Mouse (Mus musculus) midbrain, embryonic 15.5 days (tissue): ENCODE measurements around the gene Mrps18c. TPM values are rescaled to one million over a fixed set of nuclear protein-coding genes. Genes with fewer than 3 reads are reported as not detected.

Experiments
- ATAC-seq: fragments of 200-750 bp; cut with Nextera tagmentation; replicated peaks from 2 replicates; pipeline ENCODE4 v1.8.0; 2017; ENCODE audit warnings: moderate TSS enrichment
- H3K27ac ChIP-seq: fragments of 300-500 bp; sonication (generic); 2 replicates; pipeline ENCODE4 v1.5.1; 2015; ENCODE audit warnings: mild to moderate bottlenecking, inconsistent platforms
- H3K27me3 ChIP-seq: fragments of 300-500 bp; sonication (generic); replicated peaks from 2 replicates; pipeline ENCODE4 v1.6.1; 2015; ENCODE audit warnings: inconsistent platforms
- H3K36me3 ChIP-seq: fragments of 300-500 bp; sonication (generic); replicated peaks from 2 replicates; pipeline ENCODE4 v1.6.1; 2015; ENCODE audit warnings: inconsistent platforms
- H3K4me1 ChIP-seq: fragments of 300-500 bp; sonication (generic); 2 replicates; pipeline ENCODE4 v1.6.1; 2015; ENCODE audit warnings: inconsistent platforms
- H3K4me2 ChIP-seq: fragments of 300-500 bp; sonication (generic); 2 replicates; pipeline ENCODE4 v1.6.1; 2015; ENCODE audit warnings: inconsistent platforms, mild to moderate bottlenecking, moderate library complexity
- H3K4me3 ChIP-seq: fragments of 300-500 bp; sonication (generic); 2 replicates; pipeline ENCODE4 v1.5.1; 2015; ENCODE audit warnings: mild to moderate bottlenecking, inconsistent platforms
- H3K9ac ChIP-seq: fragments of 300-500 bp; sonication (generic); 2 replicates; pipeline ENCODE4 v1.6.1; 2015; ENCODE audit warnings: mild to moderate bottlenecking, inconsistent platforms
- H3K9me3 ChIP-seq: fragments of 300-500 bp; sonication (generic); 2 replicates; pipeline ENCODE4 v1.6.1; 2016; ENCODE audit warnings: inconsistent platforms
- WGBS: fragments of 180-500 bp; shearing (Covaris S2); methylation state at CpG from one replicate; pipeline ENCODE4 v1.1.7; 2015; ENCODE audit warnings: mixed read lengths; 5-methylcytosine and 5-hydroxymethylcytosine counted together
- polyA plus RNA-seq: library from polyadenylated mRNA; unstranded; fragments of >200 nt; fragmentation: Nextera tagmentation; extraction: Ambion mirVana; gene quantifications from 2 replicates; pipeline ENCODE4 v1.2.1, GENCODE M21; 2015

The Mrps18c gene
- polyA plus RNA-seq = 140 and 144 TPM in 2 replicates

- peaks cover 23% of the 10 kb centered on the region; the same call in 1 of the 2 replicates for H3K36me3 ChIP-seq
- peak within 1 kb of the TSS; percentile 82 for H3K9ac ChIP-seq
- no peaks in the 10 kb centered on the region for H3K9me3 ChIP-seq
- peak within 1 kb of the TSS; percentile 68; the same call in 1 of the 2 replicates for H3K27ac ChIP-seq
- peak; percentile 99 for ATAC-seq
- under 1% methylated on average over 67 of the region's 67 CpGs for WGBS
- no peaks in the 10 kb centered on the region for H3K27me3 ChIP-seq
- H3K4me3 ChIP-seq = peak within 1 kb of the TSS; percentile 62
- H3K4me1 ChIP-seq = peaks cover 22% of the 10 kb centered on the region
- peak within 1 kb of the TSS; percentile 75 for H3K4me2 ChIP-seq
These were observed at the start of gene Mrps18c, which contains the start of gene Helq for GRCm38 (mm10) chr5:100798165-100798860. Gene Mrps18c (plus strand): TSS chr5:100798627. Gene Helq (minus strand): TSS chr5:100798598.

DNA sequence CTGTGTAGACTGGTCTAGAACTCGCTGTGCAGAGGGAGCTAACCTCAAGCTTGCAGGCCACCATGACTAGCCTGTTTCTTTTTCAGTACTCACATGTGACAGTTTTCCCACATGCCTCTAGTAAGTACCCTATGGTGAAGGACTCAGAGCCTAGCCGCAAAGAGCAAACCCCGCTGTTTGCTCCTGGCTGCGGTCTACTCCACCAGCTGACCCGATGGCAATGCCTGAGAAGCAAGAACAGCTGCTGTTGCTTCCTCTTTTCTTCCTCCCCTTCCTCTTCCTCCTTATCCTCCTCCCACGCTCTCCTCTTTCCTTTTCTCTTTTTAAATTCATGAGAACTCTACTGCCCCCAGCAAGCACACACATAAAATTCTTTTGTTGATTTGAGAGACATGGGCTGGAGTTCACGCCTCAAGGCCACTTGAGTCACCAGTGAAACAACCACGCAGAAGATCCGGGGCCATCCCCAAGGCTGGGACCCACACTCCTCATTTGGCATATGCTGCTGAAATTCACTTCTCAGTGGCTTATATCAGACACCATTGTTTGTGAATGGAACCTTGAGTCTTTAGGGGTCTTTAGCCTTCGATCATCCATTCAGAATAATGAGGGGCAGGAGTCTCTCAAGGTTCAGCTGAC lies 47.7 kb upstream of the Mrps18c start:
- no peak for ATAC-seq
- H3K36me3 ChIP-seq = no peaks in the 10 kb centered on the region

DNA sequence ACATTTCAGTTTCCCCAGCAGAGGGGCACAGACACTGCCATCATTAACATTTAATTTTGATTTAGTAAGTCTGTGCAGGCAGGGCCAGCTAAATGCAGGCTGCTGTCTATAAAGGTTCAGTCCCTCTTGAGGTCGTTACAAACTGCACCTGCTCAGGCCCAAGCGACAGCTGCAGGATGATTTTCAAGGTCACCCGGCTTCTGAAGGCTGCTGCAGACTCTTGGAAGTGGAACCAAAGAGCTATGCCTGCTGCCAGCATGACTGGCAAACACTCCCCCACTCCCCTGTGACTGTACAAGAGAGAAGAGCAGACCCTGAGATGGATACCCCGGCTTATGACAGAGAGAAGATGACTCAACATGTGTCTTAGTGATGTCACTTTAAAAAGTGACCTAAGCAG lies 46.8 kb upstream of the Mrps18c start:
- ATAC-seq = no peak
- no peak overlapping the region for H3K27ac ChIP-seq
- H3K9me3 ChIP-seq = no peaks in the 10 kb centered on the region

More for the DNA sequence above, 47.7 kb upstream of the Mrps18c start:
- H3K27ac ChIP-seq = no peak overlapping the region
- no peaks in the 10 kb centered on the region for H3K27me3 ChIP-seq
- H3K4me2 ChIP-seq = no peak overlapping the region
- 82% methylated on average over 10 of the region's 10 CpGs for WGBS
- no peaks in the 10 kb centered on the region for H3K4me1 ChIP-seq
- H3K4me3 ChIP-seq = no peak overlapping the region
- H3K9ac ChIP-seq = no peak overlapping the region
- H3K9me3 ChIP-seq = no peaks in the 10 kb centered on the region

DNA sequence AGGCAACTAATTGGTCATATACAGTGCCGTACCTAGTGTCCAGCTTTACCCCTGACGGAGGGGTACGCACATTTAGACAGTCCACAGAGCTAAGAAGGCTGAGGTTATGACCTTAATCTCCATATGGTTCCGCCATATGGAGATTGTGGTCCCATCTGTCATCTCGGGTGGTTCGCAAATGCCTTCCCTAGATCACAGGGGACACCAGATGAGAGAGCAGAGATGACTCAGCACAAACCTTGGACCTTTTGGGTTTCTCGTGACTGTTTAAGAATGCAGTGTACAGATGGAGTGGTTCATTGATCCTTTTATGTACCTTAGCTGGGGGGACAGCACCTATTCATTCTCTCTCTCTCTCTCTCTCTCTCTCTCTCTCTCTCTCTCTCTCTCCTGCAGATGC lies 45.0 kb upstream of the Mrps18c start:
- WGBS = 51% methylated on average over 7 of the region's 7 CpGs
- no peak for ATAC-seq

More for the DNA sequence above, 46.8 kb upstream of the Mrps18c start:
- Histone ChIP-seq H3K27me3 (no peaks in the 10 kb centered on the region), H3K4me2 (no peak overlapping the region), H3K4me3 (no peak overlapping the region), H3K9ac (no peak overlapping the region), H3K36me3 (no peaks in the 10 kb centered on the region), H3K4me1 (no peaks in the 10 kb centered on the region)
- 40% methylated on average over 4 of the region's 4 CpGs for WGBS

GRCm38 (mm10) chr5:100758121-100758520 lies 40.3 kb upstream of the Mrps18c start:
- Histone ChIP-seq H3K9ac (no peak overlapping the region), H3K9me3 (no peaks in the 10 kb centered on the region), H3K27ac (no peak overlapping the region), H3K4me2 (no peak overlapping the region), H3K36me3 (peaks cover 18% of the 10 kb centered on the region; the same call in 1 of the 2 replicates), H3K4me1 (no peaks in the 10 kb centered on the region), H3K4me3 (no peak overlapping the region), H3K27me3 (no peaks in the 10 kb centered on the region)
- 95% methylated on average over 5 of the region's 5 CpGs for WGBS
- ATAC-seq = no peak

More for the DNA sequence above, 45.0 kb upstream of the Mrps18c start:
- Histone ChIP-seq H3K9me3 (no peaks in the 10 kb centered on the region), H3K4me3 (no peak overlapping the region), H3K4me1 (no peaks in the 10 kb centered on the region), H3K27ac (no peak overlapping the region), H3K4me2 (no peak overlapping the region), H3K9ac (no peak overlapping the region), H3K36me3 (no peaks in the 10 kb centered on the region), H3K27me3 (no peaks in the 10 kb centered on the region)

DNA sequence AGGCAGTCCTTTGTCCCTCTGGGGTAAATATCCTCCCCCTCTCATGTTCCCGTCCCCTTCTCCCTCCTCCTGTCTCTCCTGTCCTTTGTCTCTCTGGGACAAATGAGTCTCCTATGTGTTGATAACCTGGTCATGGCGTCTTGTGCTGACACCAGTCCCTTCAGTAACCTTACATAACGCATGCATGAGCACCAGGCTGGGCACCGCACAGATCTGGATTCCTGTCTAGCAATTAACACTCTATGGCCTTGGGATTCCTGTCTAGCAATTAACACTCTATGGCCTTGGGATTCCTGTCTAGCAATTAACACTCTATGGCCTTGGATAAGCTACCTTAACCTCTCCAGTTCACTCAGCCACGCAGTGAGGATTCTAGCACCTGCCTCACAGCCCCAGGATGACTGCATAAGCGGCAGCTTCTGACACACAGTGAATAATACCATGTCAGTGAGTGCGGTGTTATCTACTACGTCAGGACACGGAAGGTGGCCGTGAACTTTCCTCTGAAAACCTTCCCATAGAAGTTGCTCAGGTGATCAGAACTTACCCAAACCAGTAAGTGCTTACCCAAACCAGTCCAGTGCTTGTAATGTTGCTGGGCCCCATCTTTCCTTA lies 38.3 kb upstream of the Mrps18c start:
- Histone ChIP-seq H3K27ac (no peak overlapping the region), H3K9ac (no peak overlapping the region), H3K4me1 (no peaks in the 10 kb centered on the region), H3K36me3 (peaks cover 33% of the 10 kb centered on the region; the same call in 1 of the 2 replicates), H3K4me3 (no peak overlapping the region), H3K4me2 (no peak overlapping the region), H3K9me3 (no peaks in the 10 kb centered on the region), H3K27me3 (no peaks in the 10 kb centered on the region)
- 88% methylated on average over 10 of the region's 10 CpGs for WGBS
- ATAC-seq = no peak

- no peaks in the 10 kb centered on the region for H3K4me1 ChIP-seq
- H3K9ac ChIP-seq = no peak overlapping the region
- H3K27me3 ChIP-seq = no peaks in the 10 kb centered on the region
- no peak for ATAC-seq
- peaks cover 47% of the 10 kb centered on the region for H3K36me3 ChIP-seq
- H3K4me2 ChIP-seq = no peak overlapping the region
- WGBS = 93% methylated on average over 7 of the region's 7 CpGs
- H3K4me3 ChIP-seq = no peak overlapping the region
- no peaks in the 10 kb centered on the region for H3K9me3 ChIP-seq
- no peak overlapping the region for H3K27ac ChIP-seq
These were observed 36.7 kb upstream of the Mrps18c start for GRCm38 (mm10) chr5:100761736-100762135.

GRCm38 (mm10) chr5:100766026-100766425 lies 32.4 kb upstream of the Mrps18c start:
- Histone ChIP-seq H3K27me3 (no peaks in the 10 kb centered on the region), H3K9ac (no peak overlapping the region), H3K4me1 (no peaks in the 10 kb centered on the region), H3K36me3 (peaks cover 74% of the 10 kb centered on the region), H3K27ac (no peak overlapping the region), H3K4me2 (no peak overlapping the region), H3K4me3 (no peak overlapping the region), H3K9me3 (no peaks in the 10 kb centered on the region)
- ATAC-seq = no peak
- WGBS = 93% methylated on average over 7 of the region's 7 CpGs

DNA sequence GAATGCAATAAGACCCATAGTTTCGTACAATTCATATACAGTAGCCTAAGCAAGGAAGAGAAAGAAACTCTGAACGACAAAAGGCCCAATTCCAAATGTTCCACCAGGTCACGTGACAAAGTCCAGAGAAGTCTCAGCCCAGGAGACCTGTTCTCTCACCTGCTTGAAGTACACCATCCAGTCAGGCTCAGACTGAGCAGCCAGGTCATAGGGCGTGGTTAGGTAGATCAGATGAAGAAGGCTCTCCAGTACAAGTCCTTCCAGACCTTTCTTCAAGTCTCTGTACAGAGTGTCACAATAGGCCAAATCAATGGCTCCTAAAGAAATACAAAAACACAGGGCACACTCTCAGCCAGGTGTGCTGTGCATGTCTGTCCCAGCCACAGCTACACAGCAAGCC lies 26.9 kb upstream of the Mrps18c start:
- ATAC-seq = no peak
- WGBS = 92% methylated on average over 4 of the region's 4 CpGs

GRCm38 (mm10) chr5:100775778-100776404 lies 22.5 kb upstream of the Mrps18c start:
- Histone ChIP-seq H3K9ac (no peak overlapping the region), H3K4me3 (no peak overlapping the region), H3K4me1 (no peaks in the 10 kb centered on the region), H3K36me3 (peaks cover 53% of the 10 kb centered on the region), H3K9me3 (no peaks in the 10 kb centered on the region), H3K4me2 (no peak overlapping the region), H3K27me3 (no peaks in the 10 kb centered on the region), H3K27ac (no peak overlapping the region)
- ATAC-seq = no peak
- 94% methylated on average over 13 of the region's 13 CpGs for WGBS

More for the DNA sequence above, 26.9 kb upstream of the Mrps18c start:
- H3K4me1 ChIP-seq = no peaks in the 10 kb centered on the region
- no peak overlapping the region for H3K4me2 ChIP-seq
- no peak overlapping the region for H3K4me3 ChIP-seq
- H3K9ac ChIP-seq = no peak overlapping the region
- no peak overlapping the region for H3K27ac ChIP-seq
- H3K9me3 ChIP-seq = no peaks in the 10 kb centered on the region
- no peaks in the 10 kb centered on the region for H3K27me3 ChIP-seq
- H3K36me3 ChIP-seq = peaks cover 69% of the 10 kb centered on the region

GRCm38 (mm10) chr5:100776900-100777299 lies 21.5 kb upstream of the Mrps18c start:
- Histone ChIP-seq H3K4me2 (no peak overlapping the region), H3K27me3 (no peaks in the 10 kb centered on the region), H3K4me3 (no peak overlapping the region), H3K9ac (no peak overlapping the region), H3K9me3 (no peaks in the 10 kb centered on the region), H3K27ac (no peak overlapping the region), H3K4me1 (no peaks in the 10 kb centered on the region), H3K36me3 (peaks cover 44% of the 10 kb centered on the region)
- WGBS = 94% methylated on average over 5 of the region's 5 CpGs
- ATAC-seq = no peak

GRCm38 (mm10) chr5:100779002-100779401 lies 19.4 kb upstream of the Mrps18c start:
- H3K36me3 ChIP-seq = peaks cover 47% of the 10 kb centered on the region
- no peaks in the 10 kb centered on the region for H3K4me1 ChIP-seq
- H3K27ac ChIP-seq = no peak overlapping the region
- no peak for ATAC-seq
- WGBS = 96% methylated on average over 13 of the region's 13 CpGs
- no peak overlapping the region for H3K4me2 ChIP-seq
- H3K27me3 ChIP-seq = no peaks in the 10 kb centered on the region
- H3K9ac ChIP-seq = no peak overlapping the region
- H3K4me3 ChIP-seq = no peak overlapping the region
- no peaks in the 10 kb centered on the region for H3K9me3 ChIP-seq
